ENCODE assay signal across 8 mouse cellular contexts in genomic region chr10:29361095-29361463, GRCm38 (mm10). TPM values are rescaled to one million over a fixed set of nuclear protein-coding genes. Genes with fewer than 3 reads are reported as not detected.
DNase-seq lines count a peak whose midpoint lies in the region; ATAC-seq and TF ChIP-seq lines count a peak whose summit lies in the region.

No protein-coding gene starts in this region.

- H3K4me1 ChIP-seq in kidney, postnatal 0 days (replicated peaks; ENCODE audit: insufficient read depth, low read length) = 0 out of 2 replicates have a peak, but pooled peaks cover 5% of the 10 kb centered on the region
- H3K4me1 ChIP-seq in intestine, embryonic 16.5 days (ENCODE audit: control insufficient read depth, insufficient read depth, low read length) = peaks cover 8% of the 10 kb centered on the region
- H3K4me1 ChIP-seq in neural tube, embryonic 12.5 days = peaks cover 11% of the 10 kb centered on the region

- peak overlapping the region; percentile 99 for H3K27ac ChIP-seq in kidney, postnatal 0 days
- H3K27ac ChIP-seq in intestine, embryonic 16.5 days (ENCODE audit: low read length) = peak overlapping the region; percentile 99
- peak overlapping the region; percentile 93; the same call in 1 of the 2 replicates for H3K27ac ChIP-seq in neural tube, embryonic 12.5 days

- TF ChIP-seq CTCF in kidney, postnatal 0 days (IDR thresholded peaks at IDR 0.05; ENCODE audit: low read depth) = no peak

- no peaks in the 10 kb centered on the region for H3K27me3 ChIP-seq in kidney, postnatal 0 days (ENCODE audit: insufficient read depth, low read length)
- H3K27me3 ChIP-seq in intestine, embryonic 16.5 days (replicated peaks; ENCODE audit: control insufficient read depth, insufficient read depth, low read length) = no peaks in the 10 kb centered on the region
- H3K27me3 ChIP-seq in neural tube, embryonic 12.5 days (replicated peaks) = no peaks in the 10 kb centered on the region

- H3K36me3 ChIP-seq in kidney, postnatal 0 days (ENCODE audit: insufficient read depth, low read length) = no peaks in the 10 kb centered on the region
- H3K36me3 ChIP-seq in intestine, embryonic 16.5 days (ENCODE audit: control insufficient read depth, insufficient read depth, low read length) = no peaks in the 10 kb centered on the region
- H3K36me3 ChIP-seq in neural tube, embryonic 12.5 days = no peaks in the 10 kb centered on the region

- H3K9ac ChIP-seq in kidney, postnatal 0 days (ENCODE audit: low read depth, low read length) = peak overlapping the region; percentile 99
- peak overlapping the region; percentile 99 for H3K9ac ChIP-seq in intestine, embryonic 16.5 days (ENCODE audit: low read depth, low read length)
- peak overlapping the region; percentile 96 for H3K9ac ChIP-seq in neural tube, embryonic 12.5 days

- DNase-seq in kidney, postnatal 0 days (ENCODE audit: low spot score) = no peak
- no peak for DNase-seq in kidney, adult 11 months
- peak; percentile 7 for DNase-seq in embryo, embryonic 9.5 days (ENCODE audit: extremely low spot score)
- no peak for DNase-seq in gastrocnemius, adult 18-20 months (ENCODE audit: low spot score)
- no peak for DNase-seq in thymus, postnatal 14 days
- no peak for DNase-seq in adrenal gland, postnatal 14 days

- WGBS in kidney, postnatal 0 days = under 1% methylated on average over 6 of the region's 6 CpGs
- under 1% methylated on average over 6 of the region's 6 CpGs for WGBS in intestine, embryonic 16.5 days
- WGBS in neural tube, embryonic 12.5 days = 1% methylated on average over 6 of the region's 6 CpGs

- H3K9me3 ChIP-seq in kidney, postnatal 0 days (replicated peaks; ENCODE audit: low read length) = no peaks in the 10 kb centered on the region
- H3K9me3 ChIP-seq in intestine, embryonic 16.5 days (ENCODE audit: control insufficient read depth, low read length) = no peaks in the 10 kb centered on the region
- no peaks in the 10 kb centered on the region for H3K9me3 ChIP-seq in neural tube, embryonic 12.5 days

- H3K4me3 ChIP-seq in kidney, postnatal 0 days (replicated peaks; ENCODE audit: low read depth, low read length) = peak overlapping the region; percentile 83
- H3K4me3 ChIP-seq in intestine, embryonic 16.5 days (ENCODE audit: low read length) = peak overlapping the region; percentile 94
- peak overlapping the region; percentile 86 for H3K4me3 ChIP-seq in neural tube, embryonic 12.5 days

- ATAC-seq in kidney, postnatal 0 days (replicated peaks; ENCODE audit: low FRiP score, low read depth) = no peak
- no peak for ATAC-seq in intestine, embryonic 16.5 days
- ATAC-seq in neural tube, embryonic 12.5 days (ENCODE audit: low FRiP score, low read depth) = peak; percentile 1; the same call in 1 of the 2 replicates

- H3K4me2 ChIP-seq in kidney, postnatal 0 days (ENCODE audit: low read length) = peak overlapping the region; percentile 82
- H3K4me2 ChIP-seq in intestine, embryonic 16.5 days (ENCODE audit: low read depth, low read length) = peak overlapping the region; percentile 54
- H3K4me2 ChIP-seq in neural tube, embryonic 12.5 days (replicated peaks) = peak overlapping the region; percentile 68

RNA-seq across cellular contexts. Expression of gene Rnf146, which starts 1.2 kb away (rescaled TPM):
- polyA plus RNA-seq in kidney, postnatal 0 days (2015; fragmentation: Nextera tagmentation; extraction: Ambion mirVana) = 43.4 and 43.9 TPM in 2 replicates
- polyA plus RNA-seq in intestine, embryonic 16.5 days (2015; fragmentation: Nextera tagmentation; extraction: Ambion mirVana) = 39.0 and 42.6 TPM in 2 replicates
- 73.5 and 74.7 TPM in 2 replicates for polyA plus RNA-seq in neural tube, embryonic 12.5 days (2016; fragmentation: Nextera tagmentation; extraction: Ambion mirVana)
- total RNA-seq in gastrocnemius, adult 18-20 months (2021) = 10 to 100 TPM; 50.1 to 61.3 TPM
- 46.9 and 49.9 TPM in 2 replicates for total RNA-seq in adrenal gland, postnatal 14 days (2021)

RNA-seq across cellular contexts. Expression of gene Echdc1, which starts 48.1 kb away (rescaled TPM):
- polyA plus RNA-seq in kidney, postnatal 0 days (2015; fragmentation: Nextera tagmentation; extraction: Ambion mirVana) = 33.4 and 36.3 TPM in 2 replicates
- polyA plus RNA-seq in intestine, embryonic 16.5 days (2015; fragmentation: Nextera tagmentation; extraction: Ambion mirVana) = 45.6 and 49.3 TPM in 2 replicates
- 21.4 and 24.9 TPM in 2 replicates for polyA plus RNA-seq in neural tube, embryonic 12.5 days (2016; fragmentation: Nextera tagmentation; extraction: Ambion mirVana)
- total RNA-seq in gastrocnemius, adult 18-20 months (2021) = 10 to 100 TPM; 37.8 to 40.2 TPM
- 52.3 and 71.0 TPM in 2 replicates for total RNA-seq in adrenal gland, postnatal 14 days (2021)
